Mouse (Mus musculus) G1E-ER4 (cell line): ENCODE data around the gene Fto. TPM values are rescaled to one million over a fixed set of nuclear protein-coding genes. Genes with fewer than 3 reads are reported as not detected.

Source experiments
- GATA1 ChIP-seq: IDR thresholded peaks from one replicate; pipeline ENCODE4 v1.8.0; 2012; ENCODE audit warnings: low read length, inconsistent platforms
- polyA plus RNA-seq: library from polyadenylated mRNA; stranded (reverse); fragments of >175 nt; gene quantifications from 2 replicates; pipeline ENCODE4 v1.2.3, GENCODE M21; 2012

Gene Fto
- polyA plus RNA-seq, 1 experiment = 9.6 TPM

DNA sequence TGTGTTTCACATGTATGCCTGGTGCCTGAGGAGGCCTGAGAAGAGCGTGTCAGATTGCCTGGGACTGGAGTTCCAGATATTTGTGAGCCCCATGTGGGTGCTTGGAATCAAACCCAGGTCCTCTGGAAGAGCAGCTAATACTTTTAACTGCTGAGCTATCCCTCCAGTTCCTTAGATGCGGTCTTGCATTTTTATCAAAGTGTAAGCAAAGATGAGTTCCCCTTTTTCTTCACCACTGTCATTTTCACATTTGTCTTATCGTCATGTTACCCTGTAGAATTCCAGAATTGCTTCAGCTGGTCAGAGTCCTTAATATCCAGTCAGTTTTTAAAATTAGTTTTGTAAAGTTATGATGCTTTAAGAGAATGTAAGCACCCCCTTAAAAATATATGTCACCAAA lies 264.3 kb downstream of the Fto start:
- no peak for TF ChIP-seq GATA1

DNA sequence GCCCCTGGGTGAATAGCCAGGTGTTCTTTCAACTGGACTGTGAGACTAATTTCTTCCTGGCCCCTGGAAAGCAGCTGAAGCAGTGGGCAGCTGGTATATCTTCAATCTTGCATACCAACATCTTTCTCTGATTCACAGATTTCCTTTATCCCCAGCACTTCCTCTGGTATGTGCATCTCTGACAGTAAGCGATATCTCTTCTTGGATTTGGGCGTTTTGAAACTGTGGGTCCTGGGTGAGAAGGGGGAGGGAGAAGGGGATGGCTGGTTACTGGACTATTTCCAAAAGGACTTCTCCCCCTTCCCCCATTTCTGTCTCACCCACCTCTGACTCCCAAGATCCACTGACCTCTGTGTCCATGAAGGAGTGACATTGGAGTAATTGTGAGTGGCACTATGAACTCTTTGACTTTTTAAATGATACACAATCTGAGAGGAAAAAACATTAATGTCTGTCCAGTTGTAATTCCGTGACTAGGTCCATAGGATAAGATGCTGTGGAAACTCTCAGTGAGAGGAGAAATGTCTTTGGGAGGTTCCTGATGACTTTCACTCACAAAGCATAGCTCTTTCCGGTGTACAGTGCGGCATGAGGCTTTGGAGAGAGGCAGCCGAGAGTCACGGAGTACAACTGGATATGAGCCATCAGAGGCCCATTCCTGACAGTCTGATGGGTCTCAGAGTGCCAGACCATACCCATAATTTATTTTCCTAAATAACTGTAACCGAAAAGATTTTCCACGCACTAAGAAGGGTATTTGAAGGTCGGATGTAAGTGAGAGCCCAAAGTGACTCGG lies 271.5 kb downstream of the Fto start:
- no peak for TF ChIP-seq GATA1

DNA sequence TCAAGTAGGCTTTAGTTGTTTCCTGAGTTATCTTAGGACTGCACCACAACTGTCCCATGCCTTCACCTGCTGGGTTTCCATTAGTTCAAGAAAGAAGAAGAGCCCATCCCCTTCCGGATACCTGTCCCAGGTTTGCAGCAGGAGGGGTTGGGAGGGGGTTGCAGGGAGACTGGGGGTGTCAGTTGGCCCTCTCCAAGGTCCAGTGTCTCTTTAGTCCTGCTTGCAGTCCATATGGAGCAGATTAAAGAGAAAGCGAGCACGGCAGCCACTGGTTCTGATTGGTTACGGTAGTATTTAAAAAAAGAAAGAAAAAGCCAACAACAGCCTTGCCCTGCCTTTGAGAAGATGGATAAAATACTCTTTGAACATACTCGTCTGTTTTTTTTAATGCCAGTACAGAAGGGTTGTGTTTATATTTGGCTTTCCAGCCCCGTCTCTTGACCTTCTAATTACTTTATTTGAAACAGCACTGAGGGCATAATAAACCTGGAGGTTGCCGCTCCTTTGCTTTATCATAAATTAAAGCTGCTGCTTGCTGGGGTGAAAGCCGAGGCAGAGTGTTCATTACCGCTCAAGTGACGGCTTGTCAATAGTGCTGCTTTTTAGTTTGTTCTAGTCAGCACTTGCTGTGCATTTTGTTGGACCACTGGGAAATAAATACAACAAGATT lies 279.2 kb downstream of the Fto start:
- no peak for TF ChIP-seq GATA1

DNA sequence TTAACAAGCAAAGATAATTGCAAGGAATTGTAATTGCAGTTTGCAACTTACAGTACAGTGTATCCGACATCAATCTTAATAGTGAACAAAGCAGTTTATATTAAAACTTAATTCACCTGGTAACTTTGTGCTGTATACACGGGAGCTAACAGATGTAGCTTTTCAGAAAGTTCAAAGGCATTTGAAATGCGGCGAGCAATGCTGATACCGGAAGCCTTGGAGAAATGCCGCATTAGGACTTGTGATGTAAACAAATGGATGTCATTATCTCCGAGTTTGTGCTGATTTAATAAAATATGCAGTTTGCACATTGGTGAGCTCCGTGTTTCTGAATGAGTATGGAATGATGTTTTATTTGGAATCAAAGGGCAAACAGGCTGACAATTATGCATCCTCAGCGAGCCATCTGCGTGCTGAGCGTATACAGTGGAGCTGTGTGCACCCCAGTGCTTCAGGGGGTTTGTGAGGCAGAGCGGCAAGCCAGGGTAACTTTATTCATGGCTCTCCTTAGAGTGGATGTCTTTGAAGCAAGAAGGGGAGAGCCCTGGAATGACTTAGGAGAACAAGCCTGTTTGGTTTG lies 280.0 kb downstream of the Fto start:
- TF ChIP-seq GATA1 = no peak

DNA sequence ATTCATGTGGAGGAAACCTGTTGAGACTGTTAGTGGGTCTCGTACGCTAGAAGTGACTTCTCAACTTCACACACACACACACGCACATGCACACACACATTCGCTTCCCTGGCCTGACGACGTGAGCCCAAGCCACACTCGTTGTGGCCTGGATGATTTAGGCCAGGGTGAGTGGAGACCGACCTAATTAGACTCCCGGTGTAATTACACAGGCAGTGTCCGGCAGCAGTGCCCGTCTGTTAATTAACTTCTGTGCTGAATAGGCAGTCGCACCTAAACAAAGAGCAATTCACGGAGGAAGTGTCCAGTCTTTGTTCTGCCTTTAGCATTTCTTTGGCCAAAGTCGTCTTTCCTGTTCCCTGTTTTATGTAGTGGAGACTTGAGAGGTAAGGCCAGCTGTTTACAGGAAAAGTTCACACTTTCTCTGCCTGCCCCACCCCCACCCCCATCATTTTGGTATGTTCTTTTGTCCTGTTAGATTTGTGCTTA lies 286.1 kb downstream of the Fto start:
- no peak for TF ChIP-seq GATA1

DNA sequence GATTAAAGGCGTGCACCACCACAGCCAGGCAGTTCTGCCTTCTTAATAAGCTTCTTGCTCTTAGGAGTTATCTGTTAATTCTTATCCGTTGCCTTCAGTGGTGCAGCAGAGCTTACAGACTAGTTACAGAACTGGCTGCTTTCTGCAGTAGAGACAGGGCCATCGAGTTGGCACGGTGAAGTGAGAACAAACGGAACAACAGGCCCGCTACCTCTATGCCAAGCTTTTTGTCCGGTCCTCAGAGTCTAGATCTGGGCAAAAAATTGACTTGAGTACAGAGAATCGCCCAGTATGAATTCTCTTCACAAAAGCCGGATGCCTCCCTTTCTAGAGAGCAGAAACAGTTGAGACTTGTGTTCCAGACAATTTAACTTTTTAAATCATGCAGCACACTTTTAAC lies 290.4 kb downstream of the Fto start:
- no peak for TF ChIP-seq GATA1

DNA sequence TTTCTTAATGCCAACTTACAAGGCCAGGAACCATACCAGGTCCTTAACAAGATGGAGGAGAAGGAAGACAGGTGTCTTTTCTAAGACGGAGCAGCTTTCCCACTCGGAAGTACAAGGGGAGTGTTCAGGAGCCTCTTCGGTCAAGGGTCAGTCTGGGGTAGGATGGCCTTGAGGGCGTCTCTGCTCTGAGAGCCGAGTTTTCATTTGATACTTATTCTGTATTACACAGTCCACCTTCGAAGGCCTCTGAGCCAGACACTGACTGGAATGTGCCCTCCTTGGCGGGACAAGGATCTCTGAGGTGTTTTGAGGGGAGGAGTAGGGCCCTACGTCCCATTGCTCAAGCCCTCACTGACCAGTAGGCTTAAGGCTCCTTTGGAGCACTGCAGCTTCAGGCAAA lies 292.6 kb downstream of the Fto start:
- no peak for TF ChIP-seq GATA1

DNA sequence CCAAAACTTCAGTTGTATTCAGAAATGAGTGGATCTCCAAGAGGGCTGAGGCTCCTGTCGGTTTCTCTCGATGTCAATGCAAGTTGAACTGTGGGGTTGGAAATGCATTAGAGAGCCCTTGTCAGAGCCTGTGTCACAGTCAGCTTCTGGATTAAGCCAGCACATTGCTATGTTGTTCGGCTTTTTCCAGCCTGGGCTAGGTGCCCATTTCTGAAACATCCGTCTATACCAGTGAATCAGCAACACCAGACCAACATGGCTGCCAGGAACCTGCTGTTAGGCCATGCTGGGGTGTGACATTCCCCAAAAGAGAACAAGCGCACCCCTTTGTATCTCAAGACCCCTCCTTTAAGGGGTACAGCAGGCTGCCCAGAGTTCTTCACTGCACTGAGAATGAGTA lies 293.8 kb downstream of the Fto start:
- TF ChIP-seq GATA1 = no peak

DNA sequence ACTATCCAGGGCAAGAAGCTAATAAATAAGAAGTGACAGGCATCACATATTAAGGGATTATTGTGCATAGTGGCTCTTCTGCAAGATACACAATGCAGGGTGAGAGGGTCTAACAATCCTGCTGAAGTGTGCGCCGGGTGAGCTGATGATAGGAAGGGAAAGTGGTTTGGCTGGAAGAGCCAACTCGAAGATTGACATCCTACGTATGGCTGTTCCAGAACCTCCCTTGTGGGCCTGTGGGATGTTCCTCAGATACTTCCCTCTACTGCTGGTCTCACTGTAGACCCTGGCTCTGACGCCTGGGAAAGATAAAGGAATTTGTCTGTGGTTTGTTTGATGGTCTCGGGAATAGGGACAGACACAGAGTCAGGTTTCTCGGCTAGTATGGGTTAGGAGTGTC lies 297.9 kb downstream of the Fto start:
- no peak for TF ChIP-seq GATA1

DNA sequence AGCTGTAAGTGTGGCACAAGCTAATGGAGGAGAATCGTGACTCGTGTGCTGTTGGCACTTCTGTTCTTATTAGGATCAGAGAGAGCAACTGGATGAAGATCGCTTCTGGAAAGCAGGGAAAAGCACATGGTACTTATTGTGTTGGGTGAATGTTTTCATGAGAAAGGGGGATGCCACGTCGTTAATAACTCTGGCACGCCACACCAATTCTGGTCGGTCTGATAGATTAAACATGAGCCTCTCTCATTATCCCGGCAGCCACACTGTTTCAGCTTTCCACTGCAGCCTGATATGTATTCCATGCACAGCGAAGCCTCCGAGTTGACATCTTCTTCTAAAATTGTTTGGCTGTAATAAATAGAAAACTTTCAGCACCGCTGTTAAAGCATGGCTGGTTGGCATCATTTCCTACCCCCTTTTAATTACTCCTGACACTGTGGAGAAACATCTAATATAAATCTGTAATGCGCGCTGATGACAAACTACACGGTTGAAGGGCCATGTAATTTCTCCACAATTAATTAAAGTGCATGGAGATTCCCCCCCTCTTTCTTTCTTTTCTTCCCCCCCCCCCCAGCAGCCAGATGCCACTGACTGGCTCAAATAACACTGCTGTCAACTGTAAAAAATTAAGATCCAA lies 298.5 kb downstream of the Fto start:
- no peak for TF ChIP-seq GATA1

DNA sequence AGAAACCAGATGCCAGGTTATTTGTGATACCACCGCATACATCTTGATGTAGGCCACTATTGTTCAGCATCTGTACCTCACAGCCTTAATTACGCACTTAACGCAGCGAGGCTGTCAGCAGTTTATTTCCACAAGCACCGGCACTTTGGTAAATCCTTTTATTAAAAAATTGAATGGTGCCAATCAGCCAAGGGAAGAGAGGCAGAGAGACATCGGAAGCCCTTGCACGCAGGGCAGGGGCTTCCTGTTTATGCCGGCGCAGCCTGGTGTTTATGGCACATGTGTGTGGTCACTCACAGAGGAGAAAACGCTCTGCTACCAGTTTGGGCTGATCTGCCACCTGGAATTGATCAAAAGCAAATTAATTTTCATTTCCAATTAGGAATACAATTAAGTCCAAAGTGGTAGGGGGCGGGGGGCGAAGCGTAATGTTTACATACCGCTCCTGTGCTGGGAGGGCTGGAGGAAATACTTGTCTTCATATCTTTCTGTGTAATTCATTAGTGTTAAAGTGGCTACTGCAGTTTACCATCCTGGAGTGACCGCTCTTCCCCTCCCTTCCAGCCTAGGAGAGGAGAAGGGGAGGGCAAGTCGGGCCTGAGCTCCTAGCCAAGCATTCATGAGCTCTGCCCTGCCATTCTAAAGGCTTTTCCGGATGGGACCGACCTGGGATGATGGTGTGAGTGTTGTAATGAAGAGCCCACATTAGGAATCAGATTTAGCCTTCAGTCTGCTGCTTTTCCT lies 299.2 kb downstream of the Fto start:
- TF ChIP-seq GATA1 = no peak

DNA sequence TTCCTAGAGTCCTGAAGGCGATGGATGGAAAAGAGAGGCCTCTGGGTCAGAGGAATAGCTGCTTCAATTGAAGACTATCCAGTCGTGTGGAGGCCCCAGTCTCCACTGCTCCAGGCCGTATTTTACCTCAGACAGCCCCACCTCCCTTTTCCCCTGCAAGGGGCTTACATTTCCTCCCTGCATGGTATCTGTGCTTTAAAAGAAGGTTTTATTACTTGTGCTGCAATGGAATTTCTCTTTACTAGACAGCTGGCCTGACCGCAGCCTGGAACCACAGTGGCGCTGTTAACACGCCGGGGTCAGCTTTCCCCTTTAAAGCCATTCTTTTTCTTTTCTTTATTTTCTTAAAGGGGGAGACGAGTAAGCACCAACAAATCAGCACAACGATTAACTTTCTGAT lies 300.3 kb downstream of the Fto start:
- TF ChIP-seq GATA1 = no peak

DNA sequence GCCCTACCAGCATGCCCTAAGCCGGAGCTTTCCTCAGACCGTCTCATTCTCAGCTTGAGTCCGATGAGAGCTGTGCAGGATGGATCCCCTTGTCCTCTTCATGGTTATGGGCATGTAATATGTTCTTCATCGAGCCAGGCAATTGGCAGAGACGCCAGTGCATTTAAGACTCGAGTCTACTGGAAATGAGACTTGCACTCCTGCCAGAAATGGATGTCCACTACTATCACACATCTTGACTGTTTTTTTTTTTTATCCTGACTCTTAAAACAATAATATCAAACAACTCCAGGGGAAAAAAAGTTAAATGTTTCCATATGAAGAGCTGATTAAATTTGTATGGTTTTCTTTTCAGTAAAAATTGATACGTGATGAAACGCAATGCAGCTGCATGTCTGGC lies 301.9 kb downstream of the Fto start:
- no peak for TF ChIP-seq GATA1

DNA sequence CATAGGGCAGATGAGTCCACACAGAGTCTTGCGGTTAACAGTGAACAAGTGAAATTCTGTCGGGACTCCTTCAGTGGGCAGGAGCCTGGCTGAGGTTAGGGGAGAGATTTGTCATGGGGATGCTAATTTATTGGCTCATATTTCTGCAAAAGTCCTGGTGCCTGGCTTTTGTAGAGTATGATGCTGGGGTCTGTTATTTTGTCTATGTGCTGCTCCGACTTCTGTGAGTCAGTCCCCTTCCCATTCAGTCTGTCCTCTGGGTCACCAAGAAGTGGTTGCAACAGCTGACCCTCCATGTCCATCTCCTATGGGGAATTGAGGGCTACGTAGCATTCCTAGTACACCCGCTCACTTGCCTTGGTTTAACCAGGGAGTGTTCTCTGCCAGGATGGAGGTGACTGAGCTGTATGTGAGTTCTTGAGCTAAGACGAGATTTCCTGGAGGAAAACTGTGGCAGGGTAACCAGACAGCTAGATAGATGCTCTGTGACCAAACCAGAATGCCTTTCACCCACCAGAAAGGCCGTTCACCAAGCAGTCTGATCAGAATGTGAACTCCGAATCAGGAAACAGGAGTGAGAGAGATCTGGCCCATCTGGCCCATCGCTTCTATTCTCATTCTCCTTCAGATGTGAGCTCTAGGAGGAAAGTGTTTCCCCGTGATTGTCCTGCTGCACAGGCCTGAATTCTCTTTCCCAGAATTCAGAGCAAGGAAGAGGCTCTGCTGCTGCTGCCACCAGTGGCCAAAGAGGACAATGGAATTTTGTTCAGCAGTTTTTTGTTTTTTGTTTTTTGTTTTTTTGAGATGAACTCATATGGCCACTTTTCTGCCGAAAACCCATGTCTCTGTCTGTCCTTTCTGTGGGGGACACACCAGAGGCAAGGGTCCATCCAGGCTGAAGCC lies 302.7 kb downstream of the Fto start:
- TF ChIP-seq GATA1 = no peak
